Mouse (Mus musculus): Measurements from ENCODE around the gene Aff3.

The Aff3 gene

DNA sequence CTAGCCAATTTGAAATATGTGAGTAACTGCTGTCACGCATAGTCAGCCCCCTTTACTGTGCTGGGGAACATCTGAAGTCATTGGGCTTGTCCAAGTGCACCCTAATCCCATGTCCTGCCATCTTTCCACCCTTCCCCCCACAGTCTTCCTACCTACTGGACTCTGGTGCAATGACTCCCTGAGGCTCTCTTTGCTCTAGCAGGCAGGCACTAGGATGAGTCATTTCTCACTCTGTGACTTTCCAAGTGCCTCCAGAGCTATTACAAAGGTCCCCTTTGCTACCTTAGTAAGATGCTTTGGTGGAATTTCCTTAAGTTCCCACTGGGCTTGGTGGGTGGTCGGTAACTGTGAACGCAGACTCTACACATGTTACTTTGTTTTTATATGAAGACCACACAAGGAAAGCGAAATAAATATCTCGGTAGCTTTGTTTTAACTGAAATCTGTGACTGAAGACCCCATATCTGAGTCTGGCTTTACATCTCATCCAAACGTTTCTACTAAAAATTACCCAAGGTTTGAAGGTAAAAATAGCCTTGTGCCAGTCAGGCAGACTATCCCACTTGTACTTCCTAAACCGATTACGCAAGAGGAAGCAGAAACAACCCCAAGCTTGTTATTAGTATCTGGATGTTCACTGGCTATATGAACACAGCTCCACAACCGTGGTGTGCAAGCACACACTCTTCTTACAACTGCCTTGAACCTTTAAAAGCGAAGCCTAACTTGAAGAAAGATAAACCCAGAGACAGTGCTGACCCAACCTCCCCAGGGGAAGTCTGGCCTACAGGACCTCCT lies 405.0 kb downstream of the Aff3 start:
- DNase-seq: no peak

DNA sequence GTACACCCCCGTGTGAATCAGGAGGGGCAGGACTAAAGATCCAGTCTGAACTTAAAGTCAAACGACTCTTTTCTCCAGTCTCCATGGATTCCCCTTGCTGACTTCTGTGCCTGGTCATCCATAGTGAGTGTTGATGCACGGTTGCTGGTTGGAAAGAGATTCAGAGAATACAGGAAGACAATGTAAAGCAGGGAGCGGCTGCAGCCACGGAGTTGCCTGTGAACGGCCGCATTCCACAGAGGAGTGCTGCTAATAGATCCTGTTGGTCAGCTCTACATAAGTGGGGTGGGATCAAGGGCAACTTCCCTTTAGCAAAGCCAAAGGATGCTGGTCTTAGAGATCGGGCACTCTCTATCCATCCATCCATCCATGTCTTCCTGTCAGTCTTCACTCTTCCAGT lies 410.3 kb downstream of the Aff3 start:
- no peak for DNase-seq

DNA sequence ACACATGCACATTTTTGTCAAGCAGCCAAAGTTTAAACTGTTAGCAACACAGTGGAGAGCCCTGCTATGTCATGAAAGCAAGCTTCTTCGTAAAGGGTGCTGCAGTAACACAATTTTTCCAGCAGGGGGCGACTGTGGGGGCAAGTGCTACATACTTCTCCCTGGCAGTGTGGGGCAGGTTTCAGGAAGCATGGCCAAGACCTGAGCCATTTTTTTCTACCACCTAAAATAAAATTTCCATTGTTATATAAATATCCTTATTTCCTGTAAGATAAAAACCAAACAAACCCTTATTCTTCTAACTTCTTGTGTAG lies 412.0 kb downstream of the Aff3 start:
- DNase-seq: peak; percentile 25

DNA sequence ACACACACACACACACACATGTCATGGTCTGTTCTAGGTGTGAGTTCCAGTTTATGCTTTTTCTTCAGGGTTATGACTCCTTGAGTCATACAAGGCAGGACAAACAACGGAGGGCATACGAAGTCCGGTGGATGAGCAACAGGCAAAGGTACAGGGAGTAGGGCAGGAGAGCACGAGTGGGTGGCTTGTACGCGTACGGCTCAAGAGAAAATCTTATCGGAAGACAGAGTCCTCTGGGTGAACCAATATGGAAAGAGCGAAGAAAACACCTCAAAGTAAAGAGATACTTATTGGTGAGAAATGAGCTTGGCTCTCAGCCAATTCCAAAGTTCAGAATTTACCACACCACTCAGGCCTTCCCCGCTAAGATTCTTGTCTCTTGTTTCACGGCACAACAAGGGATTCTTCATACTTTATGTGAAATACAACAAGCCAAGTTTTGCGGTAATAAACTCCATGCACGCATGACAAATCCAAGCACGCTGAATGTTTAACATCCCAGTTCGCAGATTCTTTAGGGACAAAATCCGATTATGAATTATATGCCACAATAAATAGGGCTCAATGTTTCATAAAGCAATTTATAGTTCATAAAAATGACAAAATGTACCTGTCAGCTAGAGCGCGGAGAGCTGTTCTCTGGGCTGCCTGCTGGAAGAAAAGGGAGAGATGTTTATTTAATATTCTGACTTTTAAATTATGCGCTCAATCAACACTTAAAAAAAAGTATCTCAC lies 412.6 kb downstream of the Aff3 start:
- no peak for DNase-seq

DNA sequence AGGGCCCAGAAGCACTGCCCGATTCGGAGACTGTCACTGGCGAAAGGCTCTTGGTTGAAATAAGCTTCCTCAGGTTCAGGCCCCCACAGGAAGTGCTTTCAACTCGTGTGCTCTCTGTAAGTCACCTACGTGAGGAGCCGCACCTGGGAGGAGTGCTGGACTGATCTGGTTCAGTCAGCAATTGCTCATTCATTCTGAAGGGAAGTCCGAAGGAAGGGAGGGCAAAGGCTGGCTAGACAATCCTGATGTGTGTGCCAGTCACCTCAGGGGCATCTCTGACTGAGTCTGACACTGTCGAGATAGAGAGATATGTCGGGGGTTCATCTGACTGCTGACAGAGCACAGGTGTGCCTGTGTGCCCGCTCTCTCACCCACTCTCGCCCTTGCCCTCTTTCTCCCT lies 413.3 kb downstream of the Aff3 start:
- DNase-seq: no peak

DNA sequence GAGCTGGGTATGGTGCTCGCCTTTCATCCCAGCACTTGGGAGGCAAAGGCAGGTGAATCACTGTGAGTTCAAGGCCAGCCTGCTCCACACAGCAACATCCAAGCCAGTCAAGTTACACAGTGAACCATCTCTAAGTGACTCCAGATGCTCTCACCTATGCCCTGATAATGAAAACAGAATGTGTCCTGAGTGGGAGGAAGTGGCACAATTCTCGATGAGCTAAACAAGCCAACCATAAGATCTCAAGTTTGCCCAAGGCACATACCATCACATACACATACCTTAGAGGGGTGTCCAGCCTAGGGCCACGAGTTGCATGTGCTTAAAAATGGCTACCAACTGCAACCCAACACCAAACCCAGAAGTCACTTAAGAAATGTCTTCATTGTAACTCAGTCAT lies 414.5 kb downstream of the Aff3 start:
- DNase-seq: no peak

DNA sequence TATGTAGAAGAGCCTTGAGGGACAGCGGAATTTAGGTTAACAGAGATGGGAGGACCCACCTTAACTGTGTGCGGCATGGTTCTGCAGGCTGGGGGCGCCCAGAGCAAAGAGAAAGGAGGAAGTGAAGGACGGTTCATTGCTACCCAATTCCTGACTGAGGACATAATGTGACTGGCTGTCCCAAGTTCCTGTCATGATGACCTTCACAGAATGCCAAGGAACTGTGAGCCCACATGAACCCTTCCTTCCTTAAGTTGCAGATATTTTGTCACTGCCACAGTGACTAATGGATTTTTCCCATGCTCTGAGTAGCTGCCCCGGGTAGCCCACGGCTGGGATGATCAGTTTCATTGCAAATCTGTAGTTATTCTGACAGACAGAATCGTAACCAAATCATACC lies 415.2 kb downstream of the Aff3 start:
- DNase-seq: no peak

DNA sequence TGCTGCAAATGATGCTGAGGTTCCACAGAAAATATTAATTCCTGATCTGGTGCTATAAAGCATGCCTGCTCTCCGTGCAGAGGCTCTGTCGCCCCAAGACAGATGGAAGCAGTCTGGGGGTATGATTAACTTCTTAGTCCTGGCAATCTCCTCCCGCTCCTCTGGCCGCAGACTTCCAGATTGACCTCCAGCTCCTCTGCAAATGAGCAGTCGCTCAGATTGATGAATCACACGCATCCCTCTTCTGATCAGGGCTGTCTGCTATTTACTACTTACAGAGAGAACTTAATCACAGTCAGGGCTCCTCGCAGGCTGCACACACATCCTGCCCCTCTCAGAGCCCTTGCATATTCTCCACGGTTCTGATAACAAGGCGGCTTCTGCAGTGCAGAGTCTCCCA lies 416.7 kb downstream of the Aff3 start:
- DNase-seq: no peak

DNA sequence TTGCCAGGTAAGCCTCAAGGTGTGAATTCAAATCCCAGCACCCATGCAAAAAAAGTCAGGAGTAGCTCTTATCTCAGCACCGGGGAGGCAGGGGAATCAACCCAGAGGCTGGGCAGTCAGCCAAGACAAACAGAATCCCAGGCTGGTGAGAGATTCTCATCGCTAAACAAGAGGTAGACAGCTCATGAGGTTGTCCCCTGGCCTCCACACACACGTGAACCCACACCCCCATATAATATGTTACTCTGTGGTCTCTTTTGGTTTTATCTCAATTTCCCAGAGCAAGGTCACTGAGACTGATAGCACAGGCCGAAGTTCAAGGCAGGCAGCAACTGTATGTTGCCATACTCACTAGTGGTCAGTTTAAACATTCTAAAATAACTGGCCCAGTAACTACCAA lies 422.2 kb downstream of the Aff3 start:
- DNase-seq: no peak

DNA sequence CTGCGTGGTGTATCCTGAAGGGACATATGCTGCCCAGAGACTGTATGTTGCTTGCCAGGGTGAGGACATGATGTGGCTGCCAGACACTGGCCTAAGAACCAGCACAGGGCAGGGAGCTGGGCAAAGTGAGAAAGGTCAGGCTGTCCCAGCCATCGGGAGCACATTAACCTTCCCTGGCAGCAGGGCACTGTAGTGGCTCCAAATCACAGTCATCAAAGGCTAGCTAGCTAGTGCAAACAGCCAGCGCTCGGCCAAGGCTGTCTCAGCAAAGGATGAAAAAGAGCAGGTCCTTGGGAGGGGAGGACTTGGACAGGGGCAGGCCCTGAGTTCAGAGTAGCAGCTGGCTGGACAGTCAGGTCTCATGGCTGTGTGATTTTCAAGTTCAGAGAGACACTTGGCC lies 423.0 kb downstream of the Aff3 start:
- no peak for DNase-seq

DNA sequence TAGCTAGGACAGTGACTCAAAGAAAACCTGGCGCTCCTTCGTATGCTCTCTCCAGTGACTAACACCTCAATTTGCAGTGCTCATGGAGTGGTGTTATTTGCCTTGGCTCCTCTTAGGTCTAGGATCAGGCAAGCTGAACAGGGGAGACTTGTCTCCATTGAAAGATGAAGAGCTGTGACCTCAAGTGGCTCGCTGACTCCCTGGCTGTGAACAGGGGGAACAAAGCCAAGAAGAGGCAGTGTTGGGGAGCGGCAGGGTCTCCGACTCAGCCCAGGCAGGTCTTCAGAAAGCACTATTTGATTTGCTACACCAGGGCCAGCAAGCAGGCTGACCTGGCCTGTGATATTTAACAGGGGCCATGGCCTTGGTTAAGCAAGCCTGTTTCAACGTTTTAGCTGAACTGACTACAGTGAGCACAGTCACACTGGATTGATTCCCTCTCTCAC lies 423.5 kb downstream of the Aff3 start:
- no peak for DNase-seq

DNA sequence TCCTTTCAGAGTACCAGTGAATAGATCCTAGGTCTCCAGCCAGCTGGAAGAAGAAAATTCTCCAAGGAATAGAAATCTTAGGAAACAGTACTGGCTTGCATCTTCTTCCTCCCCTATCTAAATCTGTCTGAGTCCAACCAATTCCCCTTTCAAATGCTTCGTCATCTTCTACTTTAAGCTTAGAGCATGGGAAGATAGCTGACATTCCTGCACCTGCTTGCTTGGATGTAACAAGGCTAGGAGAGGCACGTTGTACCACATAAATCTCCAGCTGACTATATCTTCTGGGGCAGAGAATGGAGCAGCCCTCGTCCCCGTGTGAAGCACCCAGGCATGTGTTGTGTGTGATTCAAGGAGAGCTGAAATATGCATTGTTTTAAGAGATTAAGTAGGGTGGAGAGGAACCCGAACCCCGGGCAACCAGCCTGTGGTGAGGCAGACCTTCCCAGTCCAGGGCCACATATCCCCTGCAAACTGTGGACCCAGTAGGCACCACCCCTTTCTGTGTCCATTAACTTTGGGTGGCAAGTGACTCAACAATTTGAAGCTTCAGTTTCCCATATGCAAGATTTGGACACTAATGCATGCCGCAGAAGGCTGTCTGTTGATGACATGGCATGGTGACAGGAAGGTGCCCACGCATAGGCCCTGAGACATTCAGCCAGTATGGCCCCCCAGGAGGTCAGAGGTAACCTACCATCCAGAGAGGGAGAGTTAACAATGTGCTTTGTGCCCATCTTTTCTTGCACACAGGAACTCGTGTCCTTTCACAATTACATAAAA lies 424.1 kb downstream of the Aff3 start:
- DNase-seq: no peak

DNA sequence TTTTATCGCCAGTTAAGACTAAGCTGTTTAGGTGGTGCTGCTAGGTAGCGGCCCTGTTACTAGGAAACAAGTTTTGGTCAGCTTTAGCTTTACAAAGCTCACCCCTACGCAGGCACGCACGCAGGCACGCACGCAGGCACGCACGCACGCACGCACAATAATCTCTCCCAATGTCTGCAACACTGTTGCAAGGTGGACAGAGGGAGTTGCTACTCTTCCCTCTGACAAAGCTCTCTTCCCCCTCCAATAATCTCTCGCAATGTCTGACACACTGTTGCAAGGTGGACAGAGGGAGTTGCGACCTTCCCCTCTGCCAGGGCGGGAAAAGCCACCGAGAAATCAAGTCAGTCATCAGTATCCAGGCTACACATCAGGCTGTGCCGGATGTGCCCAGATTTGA lies 425.2 kb downstream of the Aff3 start:
- no peak for DNase-seq

DNA sequence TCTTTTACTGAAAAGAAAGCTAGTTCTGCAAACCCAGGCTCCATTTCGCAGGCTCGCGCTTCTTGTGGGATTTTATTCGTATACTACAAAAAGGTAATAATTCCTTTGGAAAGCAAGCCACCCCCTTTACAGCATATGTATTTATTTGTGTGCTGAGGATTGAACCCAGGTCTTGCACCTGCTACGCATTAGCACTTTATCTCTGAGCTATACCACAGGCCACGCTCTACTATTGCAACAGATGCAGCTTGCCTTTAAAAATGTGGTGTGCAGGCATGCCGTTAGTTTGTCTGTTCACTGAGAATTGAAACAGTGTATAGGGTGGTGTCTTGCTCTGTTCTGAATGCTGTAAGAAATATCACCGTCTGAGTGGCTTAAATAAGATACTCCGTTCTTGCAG lies 426.9 kb downstream of the Aff3 start:
- no peak for DNase-seq

DNA sequence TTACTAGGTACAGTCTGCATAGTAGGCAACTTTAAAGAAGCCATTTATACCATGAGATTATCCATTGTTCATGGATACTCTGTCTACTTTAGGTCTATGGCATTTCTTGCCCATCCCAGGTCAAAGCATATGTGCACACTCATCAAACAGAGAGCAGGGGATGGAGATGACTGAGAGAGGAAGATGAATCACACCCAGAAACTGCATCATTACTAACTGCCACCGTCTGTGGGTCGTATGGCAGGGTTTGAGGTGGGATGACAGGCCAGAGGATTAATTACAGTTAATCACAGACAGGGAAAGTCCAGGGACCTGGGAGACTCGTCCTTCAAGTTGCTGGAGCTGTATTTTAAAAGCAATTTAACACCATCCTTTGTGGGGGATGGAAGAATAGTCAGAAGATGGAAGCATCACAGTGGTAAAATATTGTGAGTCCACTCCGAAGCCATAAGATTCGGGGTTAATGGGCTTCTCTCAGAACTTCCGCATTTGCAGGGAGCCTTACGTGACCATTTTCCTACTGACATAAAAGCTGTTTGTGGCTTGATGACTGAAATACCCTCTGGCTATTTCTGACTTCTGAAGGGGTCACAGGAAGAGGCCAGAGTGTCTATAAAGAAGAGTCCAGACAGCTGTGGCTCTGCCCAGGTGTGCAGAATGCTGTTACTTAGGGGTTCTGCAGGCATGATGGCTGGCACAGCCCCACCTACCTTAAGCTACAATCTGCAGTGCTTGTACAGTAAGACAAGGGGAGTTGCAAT lies 427.5 kb downstream of the Aff3 start:
- DNase-seq: no peak

DNA sequence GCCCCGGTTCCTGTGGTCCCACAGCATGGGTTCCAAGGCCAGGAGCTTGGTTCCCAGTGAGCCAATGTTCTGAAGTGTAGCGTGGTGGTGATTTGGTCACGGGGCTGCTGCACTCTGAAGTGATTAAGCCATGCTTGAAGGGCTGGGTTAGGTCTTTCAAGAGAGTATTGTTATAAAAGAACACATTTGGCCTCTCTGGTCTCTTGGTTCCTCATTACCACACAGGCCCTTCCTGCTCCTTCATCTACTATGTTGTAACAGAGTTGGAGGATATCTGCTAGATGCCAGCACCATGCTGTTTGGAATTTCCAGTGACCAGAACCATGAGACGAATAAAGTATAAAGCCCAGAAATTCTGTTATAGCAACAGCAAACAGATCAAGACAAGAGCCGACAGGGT lies 431.6 kb downstream of the Aff3 start:
- DNase-seq: no peak

DNA sequence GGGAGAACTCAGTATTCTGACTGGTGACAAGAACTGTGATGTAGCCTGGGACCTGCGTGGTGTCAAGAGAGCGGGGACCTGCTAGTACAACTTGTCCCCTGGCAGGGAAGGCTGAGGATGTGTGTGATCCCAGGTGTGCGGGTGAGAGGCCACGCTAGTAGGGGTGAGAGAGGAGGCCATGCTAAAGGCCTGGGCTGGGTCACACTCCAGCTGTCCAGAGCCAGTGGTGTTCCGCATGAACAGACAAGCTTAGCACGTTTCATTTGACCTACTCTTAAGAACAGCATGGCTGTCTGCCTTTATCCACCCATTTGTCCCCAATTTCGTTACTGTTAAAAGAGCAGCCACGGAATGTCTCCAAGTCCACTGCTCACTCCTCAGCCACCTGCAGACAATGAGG lies 434.7 kb downstream of the Aff3 start:
- no peak for DNase-seq

DNA sequence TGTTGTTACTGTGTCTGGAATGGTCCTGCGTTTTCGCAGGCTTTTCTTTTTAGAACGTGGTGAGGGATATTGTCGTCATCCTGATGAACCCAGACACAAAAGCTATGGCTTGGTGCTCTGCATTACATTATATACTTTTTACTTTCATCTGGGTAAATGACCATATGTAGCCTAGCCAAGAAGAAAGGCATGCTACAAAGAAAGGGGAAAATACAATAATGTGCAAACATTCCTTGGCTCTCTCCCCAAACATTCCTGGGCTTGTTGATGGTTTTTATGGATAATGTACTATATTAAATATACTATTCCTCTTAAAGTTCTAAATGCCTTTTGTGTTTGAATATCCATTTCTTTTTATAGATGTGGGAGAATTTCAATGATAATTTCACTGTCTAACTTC lies 435.9 kb downstream of the Aff3 start:
- no peak for DNase-seq

DNA sequence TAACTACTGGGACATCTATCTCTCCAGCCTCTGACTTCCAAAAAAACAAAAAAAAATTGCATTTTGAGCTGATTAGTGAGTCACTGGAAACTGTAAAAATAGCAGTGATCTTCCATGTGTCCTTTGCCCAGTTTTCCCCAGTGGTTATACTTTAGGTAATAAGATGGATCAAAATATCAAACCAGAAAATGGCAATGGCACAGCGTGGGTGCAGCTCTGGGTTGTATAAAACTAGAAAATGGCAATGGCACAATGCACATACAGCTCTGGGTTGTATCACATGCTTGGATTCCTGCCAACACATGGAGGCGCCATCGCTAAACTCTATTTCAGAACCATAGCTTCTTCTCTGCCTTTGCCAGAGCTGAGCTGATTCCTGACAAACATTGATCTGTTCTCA lies 439.6 kb downstream of the Aff3 start:
- DNase-seq: no peak

DNA sequence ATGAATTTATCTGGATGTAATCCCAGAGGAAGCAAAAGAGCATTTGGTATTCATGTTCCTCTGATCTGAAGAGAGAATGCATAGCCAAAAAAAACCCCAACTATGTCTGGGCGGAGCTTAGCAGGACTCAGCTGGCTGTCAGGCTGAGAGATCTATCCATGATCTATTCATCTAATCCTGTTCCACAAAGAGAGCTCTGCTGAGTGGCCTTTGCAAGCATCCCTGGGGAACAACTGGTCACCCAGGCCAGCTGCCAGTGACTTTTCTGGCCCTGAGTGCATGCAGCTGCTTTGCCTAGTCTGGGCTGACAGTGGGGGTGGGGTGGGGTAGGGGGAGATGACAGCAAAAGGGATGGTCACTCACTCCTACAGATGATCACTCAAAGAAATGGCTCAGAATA lies 442.6 kb downstream of the Aff3 start:
- no peak for DNase-seq

DNA sequence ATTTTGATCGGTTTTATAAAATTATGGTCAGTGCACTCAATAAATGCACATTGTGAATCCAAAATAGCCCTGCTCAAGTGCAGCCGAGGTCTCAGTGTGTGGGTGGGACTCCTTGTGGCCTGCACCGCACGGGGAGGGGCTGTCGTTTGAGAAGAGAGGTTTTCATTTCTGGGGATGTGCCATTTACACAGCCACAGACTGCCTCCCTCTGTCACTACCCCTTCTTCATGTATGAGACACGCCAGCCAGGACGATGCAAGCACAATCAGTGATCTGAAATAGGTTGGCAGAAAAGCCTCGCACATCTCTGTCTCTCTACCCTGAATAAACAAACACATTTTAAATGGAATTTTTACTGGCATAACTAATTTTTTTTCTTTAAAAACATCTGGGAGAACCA lies 443.3 kb downstream of the Aff3 start:
- no peak for DNase-seq

DNA sequence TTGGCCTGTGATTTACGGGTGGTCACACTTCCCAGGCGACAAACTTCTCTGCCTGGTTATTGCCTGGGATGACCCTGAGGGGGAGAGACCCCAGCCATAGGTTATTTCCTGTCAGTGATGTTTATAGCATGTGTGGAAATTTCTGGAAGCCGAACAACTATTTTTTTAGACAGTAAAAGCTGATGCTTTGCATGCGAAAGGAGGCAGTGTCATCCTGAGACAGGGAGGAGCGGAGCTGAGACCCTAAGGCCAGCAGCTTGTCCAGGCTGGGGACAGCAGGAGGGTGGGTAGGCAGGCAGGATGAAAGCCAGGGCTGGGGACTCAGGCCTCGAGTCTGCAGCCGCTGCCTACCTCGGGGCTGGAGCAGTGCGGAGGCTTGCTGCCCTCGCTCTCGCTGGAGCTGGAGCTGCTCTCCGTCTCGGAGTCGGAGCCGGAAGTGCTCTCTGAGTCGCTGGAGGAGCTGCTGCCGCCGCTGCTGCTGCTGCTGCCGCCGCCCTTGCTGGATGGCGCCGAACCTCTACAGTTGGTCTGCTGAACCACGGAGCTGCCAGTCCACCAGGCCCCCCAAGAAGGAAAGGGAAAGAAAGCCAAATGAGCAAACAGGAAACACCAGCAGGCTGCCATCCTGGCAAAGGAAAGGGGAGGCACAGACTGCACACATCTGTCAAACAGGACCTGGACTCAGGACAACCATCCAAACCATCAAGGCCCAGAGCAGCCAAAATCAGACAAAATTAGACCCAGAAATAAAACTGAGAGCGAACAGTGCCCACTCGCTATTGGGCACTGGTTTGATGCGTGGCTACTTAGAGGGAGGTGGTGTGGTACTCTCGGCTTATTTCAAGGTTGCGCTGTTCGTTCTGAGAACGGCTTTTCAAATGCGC lies 446.6 kb downstream of the Aff3 start:
- no peak for DNase-seq

Measured in cerebellum, adult 9-10 months (tissue).